Mouse (Mus musculus) induced T-regulatory cell, adult 2 months (primary cell): Measurements from ENCODE around the gene Grm1.

Experiments used
- DNase-seq: peaks from one replicate; pipeline ENCODE4 v3.0.0-alpha.2; 2012; ENCODE audit warnings: low read depth

Gene Grm1

DNA sequence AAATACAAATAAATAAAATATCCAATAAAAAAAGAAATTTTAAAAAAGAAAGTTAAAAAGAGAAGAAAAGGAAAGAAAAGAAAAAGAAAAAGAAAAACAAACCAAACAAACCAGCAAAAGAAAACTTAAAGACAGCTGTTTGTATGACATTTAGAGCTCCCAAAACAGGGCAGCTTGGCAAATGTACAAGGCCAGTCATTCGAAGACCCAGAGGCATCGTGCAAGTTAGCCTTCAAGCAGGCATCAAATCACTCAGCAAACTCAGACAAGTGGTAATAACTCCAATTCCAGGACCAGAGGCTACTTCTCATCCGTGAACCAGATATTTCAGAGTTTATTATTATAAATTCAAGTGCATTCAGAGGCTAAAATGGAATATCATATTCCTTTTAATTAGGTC is 355.7 kb downstream of the Grm1 start:
- no peak for DNase-seq

DNA sequence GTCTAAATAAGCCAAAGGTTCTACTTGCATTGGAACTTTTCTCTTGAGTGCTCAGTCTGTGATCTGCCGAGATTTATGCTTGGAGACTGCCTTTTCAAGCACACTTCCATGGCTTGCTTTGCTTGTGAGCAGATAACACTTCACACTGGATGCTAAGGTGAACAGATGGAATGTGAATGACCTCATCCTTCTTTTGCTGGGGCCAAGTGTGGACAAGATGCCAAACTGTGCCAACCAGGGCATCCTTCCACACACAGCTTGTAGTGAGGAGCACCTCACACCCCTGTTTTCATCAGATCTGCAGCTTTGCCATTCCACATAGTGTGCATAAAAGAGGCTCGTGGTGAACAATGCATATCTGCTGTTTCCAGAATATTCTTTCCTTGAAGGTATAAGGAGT is 371.3 kb downstream of the Grm1 start:
- DNase-seq, result no peak

DNA sequence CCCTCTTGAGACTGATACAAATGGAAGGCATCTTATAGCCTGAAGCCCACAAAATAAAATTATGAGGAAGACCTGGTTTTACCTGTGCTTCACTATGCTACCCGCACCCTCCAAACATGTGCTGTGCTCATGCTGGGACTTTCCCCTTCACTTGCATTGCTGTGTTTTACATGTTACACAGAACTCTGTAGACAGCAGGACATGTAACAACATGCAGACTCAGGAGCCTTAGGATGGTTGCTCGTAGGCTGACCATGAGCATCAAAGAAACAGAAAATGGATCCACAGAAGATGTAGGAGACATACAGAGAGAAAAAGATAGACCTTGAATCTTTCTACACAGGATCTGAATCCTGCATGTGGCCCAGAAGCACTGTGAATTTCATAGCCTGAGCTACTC is 371.8 kb downstream of the Grm1 start:
- no peak for DNase-seq

DNA sequence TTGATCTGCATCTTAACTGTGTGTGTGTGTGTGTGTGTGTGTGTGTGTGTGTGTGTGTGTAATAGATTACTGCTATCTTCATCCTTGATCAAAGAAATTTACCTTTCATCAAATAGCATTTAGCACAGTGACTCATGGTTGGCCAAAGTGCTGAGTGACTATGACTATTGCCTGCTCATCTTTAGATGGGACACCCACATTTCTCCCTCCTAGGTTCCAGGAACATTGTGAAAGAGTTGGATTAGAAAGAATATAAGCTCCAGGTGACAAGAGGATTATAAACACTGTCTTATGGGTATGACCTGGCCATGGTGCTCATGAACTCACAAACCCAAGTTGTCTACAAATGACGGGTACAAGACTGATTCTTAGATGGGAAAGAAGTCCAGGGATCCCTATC is 374.1 kb downstream of the Grm1 start:
- DNase-seq, result no peak

DNA sequence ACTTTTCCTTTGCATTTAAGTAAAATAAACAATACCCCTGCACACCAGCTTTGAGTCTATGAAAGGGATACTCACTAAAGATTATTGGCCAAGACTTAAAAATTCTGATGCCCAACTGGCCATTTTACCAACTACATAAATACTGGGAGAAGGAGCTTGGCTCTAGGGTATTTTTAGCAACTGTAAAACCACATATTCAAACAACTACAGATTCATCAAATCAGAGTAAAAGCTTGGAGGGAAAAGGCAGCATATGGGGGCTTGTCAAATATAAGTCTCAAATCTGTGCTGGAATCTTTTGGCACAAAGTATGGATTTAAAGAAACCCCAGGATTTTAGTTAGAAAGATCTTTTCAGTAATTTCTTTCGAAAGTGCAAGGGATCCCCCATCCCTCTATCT is 380.8 kb downstream of the Grm1 start:
- DNase-seq, result no peak

DNA sequence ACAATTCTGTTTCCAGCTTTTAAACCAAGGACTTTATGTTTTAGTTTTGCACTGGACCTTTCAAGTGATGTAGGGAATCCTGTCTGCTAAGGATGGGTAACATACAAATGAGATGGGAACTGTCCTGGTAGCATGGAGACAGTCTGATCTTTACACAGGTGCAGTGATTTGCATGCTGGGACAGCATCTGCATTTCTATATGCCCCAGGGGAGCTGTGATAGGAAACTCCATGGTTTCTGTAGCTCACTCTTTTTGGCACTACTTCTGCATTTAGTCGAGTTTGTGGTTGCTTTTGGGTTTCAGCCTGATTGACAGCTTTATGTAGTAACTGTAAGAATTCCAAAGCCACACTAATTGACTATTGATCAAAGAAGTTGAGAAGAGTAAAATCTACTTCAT is 381.3 kb downstream of the Grm1 start:
- no peak for DNase-seq

DNA sequence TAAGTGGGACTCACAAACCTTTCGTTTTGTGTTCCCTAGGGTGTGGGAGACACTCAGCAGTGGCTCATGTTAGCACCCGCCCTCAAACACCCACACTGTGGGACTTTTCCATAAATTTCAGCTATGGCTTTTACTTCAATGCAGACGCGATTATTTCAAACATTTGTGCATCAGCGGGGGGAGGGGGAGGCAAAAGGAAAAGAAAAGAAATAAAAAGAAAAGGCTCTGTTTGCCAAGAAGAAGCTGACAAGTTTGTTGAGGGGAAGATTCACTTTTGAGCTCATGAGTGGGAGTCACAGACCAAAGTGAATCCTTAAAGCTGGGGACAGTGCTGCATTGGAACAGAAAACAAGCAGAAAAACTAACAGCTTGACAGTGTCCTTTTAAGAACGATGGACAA is 384.7 kb downstream of the Grm1 start:
- no peak for DNase-seq

DNA sequence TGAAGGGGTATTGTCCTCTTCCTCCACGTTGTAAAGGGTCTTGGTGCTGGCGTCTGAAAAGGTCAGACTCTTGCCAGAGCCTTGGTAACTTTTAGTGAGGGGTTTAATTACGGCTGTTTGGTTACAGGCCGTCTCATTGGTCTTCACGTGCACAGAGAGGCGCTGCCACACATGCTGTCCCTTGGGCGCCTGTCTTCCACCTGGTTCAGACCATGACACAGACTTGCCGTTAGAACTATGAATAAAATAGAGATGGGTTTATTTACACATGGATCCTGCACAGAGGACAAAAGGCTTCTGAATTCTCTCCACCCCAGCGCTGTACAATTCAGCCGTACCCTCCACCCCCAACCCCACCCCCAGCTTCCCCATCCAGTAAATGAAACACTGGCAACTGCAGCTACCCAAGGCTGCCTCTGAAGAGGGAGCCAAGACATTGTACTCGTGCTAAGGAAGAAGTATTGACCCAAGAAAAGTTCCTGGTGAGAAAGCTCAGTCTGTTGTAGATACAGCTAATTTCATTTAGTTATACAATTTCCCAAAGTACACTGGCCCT is 392.4 kb downstream of the Grm1 start:
- no peak for DNase-seq

DNA sequence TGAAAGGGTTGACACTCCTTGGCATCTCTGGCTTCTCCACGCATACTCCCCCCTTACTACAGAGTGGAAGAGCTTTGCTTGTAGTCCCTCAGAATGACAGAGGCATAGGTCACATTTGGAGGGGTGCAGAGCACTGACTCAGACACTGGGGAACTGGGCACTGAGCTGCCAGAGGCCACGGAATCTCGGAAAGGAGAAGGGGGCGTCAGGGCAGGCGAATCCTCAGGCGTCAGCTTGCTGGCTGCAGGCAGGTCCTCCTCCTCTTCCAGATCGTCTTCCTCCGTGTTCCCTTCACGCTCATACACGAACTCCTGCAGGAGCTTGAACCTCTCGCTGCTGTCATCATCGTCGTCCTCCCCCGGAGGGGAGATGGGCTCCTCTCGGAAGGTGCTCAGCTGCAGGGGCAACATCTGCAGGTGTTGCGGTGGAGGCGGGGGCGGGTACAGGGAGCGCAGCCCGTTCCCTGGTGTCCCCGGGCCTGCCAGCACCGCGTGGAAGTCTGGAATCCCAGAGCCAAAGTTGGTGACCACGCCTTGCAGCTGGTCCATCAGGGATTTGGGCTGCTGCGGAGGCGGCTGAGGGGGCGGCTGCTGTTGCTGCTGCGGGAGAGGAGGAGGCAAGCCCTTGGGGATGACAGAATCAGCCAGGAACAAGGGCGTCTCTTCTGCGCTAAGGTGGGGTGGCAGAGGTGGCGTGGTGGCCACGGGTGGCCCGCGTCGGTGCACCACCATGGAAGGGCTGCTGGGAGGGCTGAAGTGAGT is 393.1 kb downstream of the Grm1 start:
- no peak for DNase-seq

DNA sequence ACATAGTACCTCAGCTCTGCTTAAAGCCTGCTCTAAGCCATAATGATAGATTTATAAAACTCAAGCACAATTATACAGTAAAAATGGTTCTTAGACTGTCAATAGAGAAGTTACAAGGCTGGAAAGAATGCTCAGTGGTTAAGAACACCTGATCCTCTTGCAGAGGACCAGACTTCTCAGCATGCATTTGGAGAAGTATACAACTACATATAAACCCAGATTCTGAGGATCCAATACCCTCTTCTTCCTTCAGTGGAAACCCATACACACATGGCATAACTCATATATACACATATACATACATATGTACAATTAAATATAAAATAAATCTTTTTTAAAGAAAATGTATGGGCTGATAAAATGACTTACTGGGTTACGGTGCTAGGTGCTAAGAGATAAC is 401.1 kb downstream of the Grm1 start, which contains the start of gene Gm10944:
Gene Gm10944 (plus strand): TSS at position 301 of the 400 bp plus-strand sequence.
- DNase-seq, result no peak

DNA sequence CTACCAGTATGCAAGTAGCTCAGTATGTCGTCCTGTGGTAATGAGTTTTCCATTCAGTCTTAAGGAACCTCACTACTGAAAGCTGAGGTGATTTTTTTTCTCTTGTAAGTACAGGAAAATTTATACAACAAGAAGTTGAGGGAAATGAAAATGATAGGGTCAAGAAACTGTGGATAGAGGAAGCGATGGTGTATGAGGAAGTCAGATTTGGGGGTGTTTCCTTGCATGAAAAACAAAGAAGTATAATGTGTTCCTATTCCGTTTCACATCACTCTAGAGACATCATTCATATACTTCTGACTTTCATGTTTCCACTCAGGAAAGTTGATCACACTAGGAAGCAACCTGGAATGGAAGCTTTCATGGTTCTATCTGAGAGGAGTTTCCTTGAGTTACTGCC is 422.2 kb downstream of the Grm1 start:
- no peak for DNase-seq

DNA sequence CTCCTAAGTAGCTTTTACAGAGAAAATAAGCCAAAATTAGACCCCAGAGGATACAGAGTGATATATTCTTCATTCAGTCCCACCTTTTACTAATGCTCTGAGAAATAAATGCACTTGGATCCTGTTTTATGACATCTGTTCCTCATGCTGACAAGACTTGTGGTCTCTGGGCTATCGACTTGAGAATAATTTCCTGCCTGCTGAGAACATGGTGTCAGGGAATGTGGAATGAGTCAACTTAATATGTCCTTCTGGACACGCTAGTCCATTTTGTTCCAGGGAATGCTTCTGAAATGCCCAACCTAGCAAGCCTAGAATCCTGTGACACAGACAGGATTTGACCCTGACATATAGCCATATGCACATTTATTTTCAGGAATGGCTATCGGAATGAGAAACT is 423.0 kb downstream of the Grm1 start:
- DNase-seq, result no peak

DNA sequence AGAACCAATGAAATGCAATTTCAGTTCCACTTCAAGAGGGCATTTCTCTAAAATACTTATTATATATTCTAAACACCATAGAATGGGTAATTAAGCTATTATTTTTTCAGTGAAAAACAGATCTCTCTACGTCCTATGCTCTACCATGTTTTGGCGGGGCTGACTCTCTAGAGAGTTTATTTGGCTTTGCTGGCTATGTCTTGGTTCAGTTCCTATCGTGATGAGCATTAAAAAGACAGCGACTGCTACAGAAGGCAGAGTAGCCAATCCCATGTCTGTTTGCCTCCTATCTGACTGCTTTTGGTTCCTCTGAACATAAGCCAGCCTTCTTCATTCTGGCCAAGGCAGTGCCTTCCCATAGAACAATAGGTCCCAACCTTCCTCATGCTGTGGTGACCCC is 425.5 kb downstream of the Grm1 start:
- no peak for DNase-seq

DNA sequence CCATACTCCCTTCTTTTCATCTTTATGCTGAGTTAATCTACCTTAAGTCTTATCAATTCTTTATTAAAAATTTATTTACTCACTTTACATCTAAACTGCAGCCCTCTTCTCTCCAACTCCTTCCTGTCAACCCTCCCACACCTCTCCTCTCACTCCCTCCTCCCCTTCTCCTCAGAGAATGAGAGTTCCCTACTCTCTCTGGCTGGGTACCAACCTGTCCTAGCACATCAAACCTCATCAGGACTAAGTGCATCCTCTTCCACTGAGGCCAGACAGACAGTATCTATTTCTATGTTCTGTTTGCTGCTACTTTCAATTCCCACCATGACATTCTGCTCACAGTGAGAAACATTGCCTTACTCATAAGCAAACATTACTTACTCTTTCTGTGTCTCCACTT is 426.2 kb downstream of the Grm1 start:
- no peak for DNase-seq
